Mouse (Mus musculus) testis, adult 2 months (tissue): ENCODE measurements around the gene Cyb5d2.

Experiments
- CTCF ChIP-seq: fragments of 200-500 bp; IDR thresholded peaks from 2 replicates; pipeline ENCODE4 v1.5.1; 2012; ENCODE audit warnings: low read depth, mild to moderate bottlenecking, inconsistent platforms, low read length, moderate library complexity; ENCODE audit not compliant: control insufficient read depth, insufficient read depth, insufficient replicate concordance
- POLR2A ChIP-seq: fragments of 200-500 bp; IDR thresholded peaks from 2 replicates; pipeline ENCODE4 v1.6.1; 2012; ENCODE audit warnings: low read depth, mild to moderate bottlenecking, inconsistent platforms, low read length, moderate library complexity; ENCODE audit not compliant: control insufficient read depth

- no peak for TF ChIP-seq CTCF
- TF ChIP-seq POLR2A = no peak
Observed at GRCm38 (mm10) chr11:72803038-72803437, 7.1 kb upstream of the Cyb5d2 start.
